Mouse (Mus musculus) kidney, postnatal 0 days (tissue): ENCODE results near the gene Chd5. TPM values are rescaled to one million over a fixed set of nuclear protein-coding genes. Genes with fewer than 3 reads are reported as not detected.

Experiments used
- ATAC-seq: fragments of 200-750 bp; cut with Nextera tagmentation; replicated peaks from 2 replicates; pipeline ENCODE4 v1.8.0; 2017; ENCODE audit warnings: low read depth, moderate number of reproducible peaks, moderate TSS enrichment, moderate library complexity; ENCODE audit not compliant: low FRiP score
- DNase-seq: peaks from one replicate; pipeline ENCODE4 v3.0.0-alpha.2; 2016; ENCODE audit warnings: low spot score
- H3K27ac ChIP-seq: fragments of 300-500 bp; sonication (generic); 2 replicates; pipeline ENCODE4 v1.5.1; 2014; ENCODE audit warnings: mild to moderate bottlenecking
- H3K27me3 ChIP-seq: fragments of 300-500 bp; sonication (generic); 2 replicates; pipeline ENCODE4 v1.6.1; 2014; ENCODE audit warnings: low read length, mixed read lengths; ENCODE audit not compliant: insufficient read depth
- H3K36me3 ChIP-seq: fragments of 300-500 bp; sonication (generic); 2 replicates; pipeline ENCODE4 v1.6.1; 2014; ENCODE audit warnings: low read length, mixed read lengths; ENCODE audit not compliant: insufficient read depth
- H3K4me1 ChIP-seq: fragments of 300-500 bp; sonication (generic); replicated peaks from 2 replicates; pipeline ENCODE4 v1.6.1; 2014; ENCODE audit warnings: antibody characterized with exemption, low read length, mixed read lengths; ENCODE audit not compliant: insufficient read depth
- H3K4me2 ChIP-seq: fragments of 300-500 bp; sonication (generic); 2 replicates; pipeline ENCODE4 v1.6.1; 2014; ENCODE audit warnings: mild to moderate bottlenecking, low read length, moderate library complexity, mixed read lengths
- H3K4me3 ChIP-seq: fragments of 300-500 bp; sonication (generic); replicated peaks from 2 replicates; pipeline ENCODE4 v1.5.1; 2014; ENCODE audit warnings: low read depth, low read length
- H3K9ac ChIP-seq: fragments of 300-500 bp; sonication (generic); 2 replicates; pipeline ENCODE4 v1.6.1; 2014; ENCODE audit warnings: low read depth, low read length
- H3K9me3 ChIP-seq: fragments of 300-500 bp; sonication (generic); replicated peaks from 2 replicates; pipeline ENCODE4 v1.6.1; 2016; ENCODE audit warnings: low read length, inconsistent platforms, mixed read lengths
- CTCF ChIP-seq: IDR thresholded peaks from 2 replicates; pipeline ENCODE4 v1.5.1; 2016; ENCODE audit warnings: antibody characterized with exemption, low read depth, mild to moderate bottlenecking, moderate library complexity
- WGBS: fragments of 180-500 bp; shearing (Covaris S2); extraction: QIAGEN DNeasy Blood & Tissue Kit; methylation state at CpG from one replicate; pipeline ENCODE4 v1.1.7; 2014; 5-methylcytosine and 5-hydroxymethylcytosine counted together
- polyA plus RNA-seq: library from polyadenylated mRNA; unstranded; fragments of >200 nt; fragmentation: Nextera tagmentation; extraction: Ambion mirVana; gene quantifications from 2 replicates; pipeline ENCODE4 v1.2.1, GENCODE M21; 2015

Gene Chd5
- polyA plus RNA-seq, 1 experiment from 2014 or later: 0.04 TPM

DNA sequence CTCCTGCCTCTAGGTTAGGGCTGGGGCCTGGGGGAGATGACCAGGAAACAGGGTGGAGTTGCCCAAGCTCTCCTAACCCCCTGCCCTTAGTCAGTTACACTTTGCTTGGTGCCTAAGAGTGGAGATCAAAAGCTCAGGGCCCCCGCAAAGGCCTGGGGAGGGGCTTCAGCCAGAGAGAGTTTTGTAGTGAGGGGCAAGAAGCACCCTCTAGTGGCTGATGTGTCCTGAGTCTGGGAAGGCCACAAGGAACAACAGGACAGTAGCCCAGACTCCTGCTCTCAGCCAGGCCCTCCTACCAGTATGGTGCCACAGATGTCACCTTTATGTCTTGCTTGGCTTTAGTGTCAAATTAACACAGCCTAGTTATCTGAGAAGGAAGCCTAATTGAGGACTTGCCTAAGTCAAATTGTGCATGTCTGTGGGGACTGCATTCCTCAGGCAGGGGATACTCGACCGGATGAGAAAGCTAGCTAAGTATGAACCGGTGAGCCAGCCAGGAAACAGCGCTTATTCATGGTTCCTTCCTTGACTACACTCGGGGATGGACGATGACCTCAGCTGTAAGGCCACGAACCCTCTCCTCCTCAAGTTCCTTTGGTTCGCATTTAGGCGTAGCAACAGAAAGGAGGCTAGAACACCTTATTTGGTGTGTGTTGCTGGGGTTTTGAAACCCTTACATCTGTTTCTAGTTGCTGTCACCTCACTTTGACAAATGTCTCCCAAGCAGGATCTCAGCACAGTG, 44.1 kb upstream of the Chd5 start:
- peak; percentile 55 for TF ChIP-seq CTCF
- H3K27me3 ChIP-seq: peaks cover 27% of the 10 kb centered on the region
- H3K27ac ChIP-seq: no peak overlapping the region
- DNase-seq (peak; percentile 57), ATAC-seq (no peak)
- no peak overlapping the region for H3K4me3 ChIP-seq
- H3K36me3 ChIP-seq: no peaks in the 10 kb centered on the region
- 49% methylated on average over 10 of the region's 10 CpGs for WGBS
- no peaks in the 10 kb centered on the region for H3K9me3 ChIP-seq
- H3K9ac ChIP-seq: no peak overlapping the region
- H3K4me1 ChIP-seq: peaks cover 17% of the 10 kb centered on the region
- H3K4me2 ChIP-seq: no peak overlapping the region

DNA sequence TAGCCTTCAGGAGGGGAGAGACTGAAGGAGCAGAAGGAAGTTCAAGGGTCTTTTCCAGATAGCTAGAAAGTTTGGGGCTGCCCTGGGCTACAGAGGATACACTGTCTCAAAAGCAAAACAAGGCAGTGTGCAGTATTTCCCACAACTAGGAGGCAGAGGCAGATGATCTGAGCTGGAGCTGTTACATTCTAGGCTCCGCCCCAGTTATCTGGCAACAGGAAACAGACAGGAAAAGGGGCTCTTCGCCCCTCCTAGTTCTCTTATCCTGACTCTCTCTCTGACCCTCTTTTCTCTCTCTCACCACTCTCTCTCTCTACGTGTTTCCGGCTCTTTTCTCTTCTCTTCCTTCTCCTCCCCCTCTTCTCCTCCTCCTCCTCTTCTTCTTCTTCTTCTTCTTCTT, 42.5 kb upstream of the Chd5 start:
- peak overlapping the region; percentile 64; the same call in 1 of the 2 replicates for H3K27ac ChIP-seq
- DNase-seq: peak; percentile 61
- no peak overlapping the region for H3K9ac ChIP-seq
- 29% methylated on average over 4 of the region's 4 CpGs for WGBS
- H3K9me3 ChIP-seq: no peaks in the 10 kb centered on the region
- no peak for TF ChIP-seq CTCF
- ATAC-seq: no peak
- H3K36me3 ChIP-seq: 0 out of 2 replicates have a peak, but pooled peaks cover 5% of the 10 kb centered on the region
- H3K27me3 ChIP-seq: peaks cover 12% of the 10 kb centered on the region
- H3K4me3 ChIP-seq: no peak overlapping the region
- H3K4me1 ChIP-seq: peaks cover 21% of the 10 kb centered on the region
- no peak overlapping the region for H3K4me2 ChIP-seq

DNA sequence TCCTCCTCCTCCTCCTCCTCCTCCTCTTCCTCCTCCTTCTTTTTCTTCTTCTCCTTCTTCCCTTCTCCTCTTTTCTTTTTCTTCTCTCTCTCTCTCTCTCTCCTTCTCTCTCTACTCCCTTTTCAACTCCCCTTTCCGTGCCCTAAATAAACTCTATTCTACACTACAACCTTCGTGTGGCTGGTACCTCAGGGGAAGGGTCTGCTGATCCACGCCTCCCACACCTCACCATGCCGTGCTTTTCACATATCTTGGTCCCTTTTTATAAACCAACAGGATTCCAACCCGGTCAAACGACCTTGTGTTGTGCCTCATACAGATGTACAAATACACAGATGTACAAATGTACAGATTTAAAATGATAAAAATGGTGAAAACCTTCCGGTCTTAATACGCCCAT, 42.1 kb upstream of the Chd5 start:
- Histone ChIP-seq H3K4me1 (peaks cover 21% of the 10 kb centered on the region), H3K9ac (peak overlapping the region; percentile 39; the same call in 1 of the 2 replicates), H3K36me3 (0 out of 2 replicates have a peak, but pooled peaks cover 8% of the 10 kb centered on the region), H3K4me2 (peak overlapping the region; percentile 56), H3K4me3 (peak overlapping the region; percentile 90), H3K27ac (peak overlapping the region; percentile 57), H3K27me3 (peaks cover 7% of the 10 kb centered on the region), H3K9me3 (no peaks in the 10 kb centered on the region)
- TF ChIP-seq CTCF: no peak
- no peak for DNase-seq
- 14% methylated on average over 8 of the region's 8 CpGs for WGBS
- no peak for ATAC-seq

DNA sequence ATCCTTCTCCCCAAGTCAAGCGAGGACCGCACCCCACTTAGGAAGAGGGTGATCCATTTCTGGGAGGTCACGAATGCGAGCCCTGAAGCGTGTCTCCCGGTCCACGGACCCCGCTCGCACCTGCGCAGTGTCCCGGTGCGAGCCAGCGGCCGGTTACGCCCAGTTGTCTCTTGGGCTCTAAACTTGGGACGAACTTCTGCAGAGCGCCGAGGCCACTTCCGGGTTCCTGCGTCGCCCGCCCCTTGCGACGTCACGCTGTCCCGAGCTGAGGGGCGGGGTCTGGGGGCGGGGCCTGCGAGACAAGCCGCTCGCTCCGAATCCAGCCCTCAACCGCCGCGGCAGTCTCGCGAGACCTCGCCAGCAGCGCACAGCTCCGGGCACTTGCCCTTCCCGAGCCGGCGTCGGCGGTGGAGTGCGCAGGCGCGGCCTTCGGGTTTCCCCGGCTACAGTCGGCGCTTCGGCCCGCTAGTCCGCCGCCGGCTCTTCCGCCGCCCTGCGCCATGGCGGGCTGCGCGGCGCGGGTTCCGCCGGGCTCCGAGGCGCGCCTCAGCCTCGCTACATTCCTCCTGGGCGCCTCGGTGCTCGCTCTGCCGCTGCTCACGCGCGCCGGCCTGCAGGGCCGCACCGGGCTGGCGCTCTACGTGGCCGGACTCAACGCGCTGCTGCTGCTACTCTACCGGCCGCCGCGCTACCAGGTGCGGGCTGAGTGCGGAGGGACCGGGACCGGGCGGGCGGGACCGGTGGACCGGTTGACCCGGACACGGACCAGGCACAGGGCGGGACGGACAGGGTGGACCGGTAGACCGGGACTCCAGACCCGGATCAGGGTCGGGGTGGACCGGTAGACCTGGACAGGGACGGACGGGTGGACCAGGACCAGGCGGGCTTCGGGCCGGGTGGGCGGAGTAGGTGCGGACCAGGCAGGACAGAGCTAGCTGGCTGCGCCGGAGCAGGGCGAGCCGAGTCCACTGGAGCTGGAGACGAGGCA, 41.3 kb upstream of the Chd5 start, which contains the start of gene Icmt:
TSS of gene Icmt (plus strand) at position 354 of the 988 bp plus-strand sequence.
- Histone ChIP-seq H3K27ac (peak within 1 kb of the TSS; percentile 88), H3K4me2 (peak within 1 kb of the TSS; percentile 97), H3K4me1 (peaks cover 21% of the 10 kb centered on the region), H3K36me3 (0 out of 2 replicates have a peak, but pooled peaks cover 10% of the 10 kb centered on the region), H3K9me3 (no peaks in the 10 kb centered on the region), H3K9ac (peak within 1 kb of the TSS; percentile 95), H3K4me3 (peak within 1 kb of the TSS; percentile 90), H3K27me3 (no peaks in the 10 kb centered on the region)
- WGBS: under 1% methylated on average over 119 of the region's 119 CpGs
- peak; percentile 93 for ATAC-seq
- peak; percentile 98 for DNase-seq
- TF ChIP-seq CTCF: no peak

DNA sequence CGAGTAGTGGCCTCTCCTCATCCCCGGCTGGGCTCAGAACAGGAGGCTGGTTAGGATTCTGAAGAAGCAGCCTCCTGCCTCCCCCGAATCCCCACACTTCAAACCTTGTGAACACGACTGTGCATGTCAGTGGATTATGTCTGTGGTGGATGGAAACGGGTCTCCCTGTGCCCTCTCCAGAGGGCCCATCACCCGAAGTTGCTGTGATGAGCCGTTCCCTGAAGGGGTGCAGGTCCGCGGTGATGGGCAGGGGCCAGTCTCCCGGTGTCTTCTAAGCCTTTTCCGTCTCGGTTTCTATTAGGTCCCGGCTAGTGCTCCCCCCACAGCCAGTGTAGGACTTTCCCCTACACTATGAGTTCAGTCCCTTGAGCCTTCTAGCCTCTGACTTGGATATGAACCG, 39.6 kb upstream of the Chd5 start:
- Histone ChIP-seq H3K36me3 (peaks cover 14% of the 10 kb centered on the region; the same call in 1 of the 2 replicates), H3K4me2 (0 out of 2 replicates have a peak overlapping the region, but pooled peaks have one; percentile 97), H3K27me3 (no peaks in the 10 kb centered on the region), H3K9ac (peak overlapping the region; percentile 35; the same call in 1 of the 2 replicates), H3K9me3 (no peaks in the 10 kb centered on the region), H3K4me1 (peaks cover 16% of the 10 kb centered on the region), H3K4me3 (no peak overlapping the region), H3K27ac (no peak overlapping the region)
- ATAC-seq (no peak), DNase-seq (no peak)
- WGBS: 87% methylated on average over 14 of the region's 14 CpGs
- TF ChIP-seq CTCF: no peak

DNA sequence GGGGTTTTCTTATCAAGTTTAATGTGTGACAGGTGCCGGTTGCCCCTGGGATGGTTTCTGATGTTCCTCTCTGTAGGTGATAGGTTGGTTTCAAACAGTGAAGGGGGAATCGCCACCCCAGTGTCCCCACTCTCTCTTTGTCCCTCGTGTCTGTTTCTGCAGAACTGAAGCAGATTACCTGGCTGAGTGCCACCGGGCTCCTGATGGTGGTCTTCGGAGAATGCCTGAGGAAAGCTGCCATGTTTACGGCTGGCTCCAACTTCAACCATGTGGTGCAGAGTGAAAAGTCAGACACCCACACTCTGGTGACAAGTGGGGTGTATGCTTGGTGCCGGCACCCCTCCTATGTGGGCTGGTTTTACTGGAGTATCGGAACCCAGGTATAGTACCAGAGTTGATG, 38.1 kb upstream of the Chd5 start:
- H3K9me3 ChIP-seq: no peaks in the 10 kb centered on the region
- no peak for TF ChIP-seq CTCF
- no peaks in the 10 kb centered on the region for H3K27me3 ChIP-seq
- ATAC-seq (no peak), DNase-seq (no peak)
- WGBS: 91% methylated on average over 8 of the region's 8 CpGs
- no peak overlapping the region for H3K4me2 ChIP-seq
- peaks cover 16% of the 10 kb centered on the region for H3K4me1 ChIP-seq
- H3K27ac ChIP-seq: no peak overlapping the region
- no peak overlapping the region for H3K9ac ChIP-seq
- no peak overlapping the region for H3K4me3 ChIP-seq
- H3K36me3 ChIP-seq: peaks cover 21% of the 10 kb centered on the region; the same call in 1 of the 2 replicates
